In genomic region chr2:32712108-32712551, GRCm38 (mm10) we compare ENCODE assay signal across 8 mouse cellular contexts. TPM values are rescaled to one million over a fixed set of nuclear protein-coding genes. Genes with fewer than 3 reads are reported as not detected.
DNase-seq lines count a peak whose midpoint lies in the region; ATAC-seq and TF ChIP-seq lines count a peak whose summit lies in the region.

No protein-coding gene starts in this region.

- H3K4me2 ChIP-seq in liver, postnatal 0 days (ENCODE audit: low read depth, low read length) = peak overlapping the region; percentile 90
- H3K4me2 ChIP-seq in neural tube, embryonic 14.5 days (ENCODE audit: low read depth, low read length) = peak overlapping the region; percentile 90

- under 1% methylated on average over 41 of the region's 41 CpGs for WGBS in embryonic facial prominence, embryonic 10.5 days
- under 1% methylated on average over 35 of the region's 41 CpGs for WGBS in liver, postnatal 0 days (ENCODE audit: insufficient replicate concordance)
- WGBS in neural tube, embryonic 14.5 days = under 1% methylated on average over 41 of the region's 41 CpGs
- WGBS in thymus, adult 2 months = under 1% methylated on average over 41 of the region's 41 CpGs

- H3K36me3 ChIP-seq in embryonic facial prominence, embryonic 10.5 days (replicated peaks) = peaks cover 44% of the 10 kb centered on the region
- peaks cover 27% of the 10 kb centered on the region for H3K36me3 ChIP-seq in liver, postnatal 0 days (replicated peaks; ENCODE audit: insufficient read depth, low read length)
- peaks cover 18% of the 10 kb centered on the region for H3K36me3 ChIP-seq in neural tube, embryonic 14.5 days (ENCODE audit: control insufficient read depth, insufficient read depth, low read length)
- peaks cover 29% of the 10 kb centered on the region for H3K36me3 ChIP-seq in thymus, adult 2 months (ENCODE audit: control insufficient read depth, insufficient read depth, low read length)

- TF ChIP-seq EP300 in liver, postnatal 0 days (IDR thresholded peaks at IDR 0.05; ENCODE audit: low read depth) = no peak

- H3K4me3 ChIP-seq in embryonic facial prominence, embryonic 10.5 days = peak overlapping the region; percentile 90
- peak overlapping the region; percentile 89 for H3K4me3 ChIP-seq in liver, postnatal 0 days (ENCODE audit: low read depth, low read length)
- peak overlapping the region; percentile 84 for H3K4me3 ChIP-seq in neural tube, embryonic 14.5 days (ENCODE audit: low read depth, low read length)
- peak overlapping the region; percentile 89 for H3K4me3 ChIP-seq in thymus, adult 2 months (ENCODE audit: control insufficient read depth, insufficient read depth, low read length)

- H3K27me3 ChIP-seq in embryonic facial prominence, embryonic 10.5 days (replicated peaks; ENCODE audit: low read depth, poor library complexity, severe bottlenecking) = no peaks in the 10 kb centered on the region
- no peaks in the 10 kb centered on the region for H3K27me3 ChIP-seq in liver, postnatal 0 days (ENCODE audit: insufficient read depth, low read length)
- H3K27me3 ChIP-seq in neural tube, embryonic 14.5 days (ENCODE audit: control insufficient read depth, insufficient read depth, low read length) = no peaks in the 10 kb centered on the region
- H3K27me3 ChIP-seq in thymus, adult 2 months (ENCODE audit: control insufficient read depth, insufficient read depth, low read length) = no peaks in the 10 kb centered on the region

- peak; percentile 80 for DNase-seq in 3134 (ENCODE audit: extremely low read depth, insufficient read length, low spot score)
- DNase-seq in adrenal gland, adult 18-20 months (ENCODE audit: low spot score in 2 of 2) = peak; percentile 62 to 65
- DNase-seq in embryonic facial prominence, embryonic 10.5 days (ENCODE audit: low spot score) = peak; percentile 78
- DNase-seq in heart, adult 8-10 months (ENCODE audit: low spot score) = peak; percentile 84
- DNase-seq in kidney, adult 9 months = peak; percentile 85
- DNase-seq in liver, postnatal 0 days = peak; percentile 86
- peak; percentile 70 for DNase-seq in thymus, adult 2 months

- peak overlapping the region; percentile 90 for H3K9ac ChIP-seq in liver, postnatal 0 days (replicated peaks)
- peak overlapping the region; percentile 97 for H3K9ac ChIP-seq in neural tube, embryonic 14.5 days (replicated peaks; ENCODE audit: low read depth, low read length)

- no peak; the same call in 1 of the 2 replicates for TF ChIP-seq POLR2A in thymus, adult 2 months (IDR thresholded peaks at IDR 0.05; ENCODE audit: control insufficient read depth, extremely low read depth, insufficient read depth, low read length, poor library complexity)

- peak; percentile 63 for ATAC-seq in liver, postnatal 0 days
- peak; percentile 29; the same call in 1 of the 2 replicates for ATAC-seq in neural tube, embryonic 14.5 days (ENCODE audit: low read depth)

- H3K9me3 ChIP-seq in embryonic facial prominence, embryonic 10.5 days = no peaks in the 10 kb centered on the region
- no peaks in the 10 kb centered on the region for H3K9me3 ChIP-seq in liver, postnatal 0 days (ENCODE audit: low read length)
- H3K9me3 ChIP-seq in neural tube, embryonic 14.5 days (ENCODE audit: control insufficient read depth, low read length) = no peaks in the 10 kb centered on the region

- peak; percentile 6; the same call in 1 of the 2 replicates for TF ChIP-seq CTCF in liver, postnatal 0 days (IDR thresholded peaks at IDR 0.05; ENCODE audit: low read depth)
- no peak for TF ChIP-seq CTCF in thymus, adult 2 months (IDR thresholded peaks at IDR 0.05; ENCODE audit: borderline replicate concordance, control insufficient read depth, extremely low read depth, insufficient read depth, low read length, poor library complexity)

- H3K27ac ChIP-seq in embryonic facial prominence, embryonic 10.5 days (replicated peaks) = peak overlapping the region; percentile 97
- peak overlapping the region; percentile 97 for H3K27ac ChIP-seq in liver, postnatal 0 days (ENCODE audit: low read depth)
- H3K27ac ChIP-seq in neural tube, embryonic 14.5 days (ENCODE audit: low read depth, low read length) = peak overlapping the region; percentile 100
- H3K27ac ChIP-seq in thymus, adult 2 months (ENCODE audit: control insufficient read depth, insufficient read depth, low read length) = no peak overlapping the region

- H3K4me1 ChIP-seq in embryonic facial prominence, embryonic 10.5 days = peaks cover 45% of the 10 kb centered on the region
- H3K4me1 ChIP-seq in liver, postnatal 0 days (ENCODE audit: insufficient read depth) = peaks cover 36% of the 10 kb centered on the region
- H3K4me1 ChIP-seq in neural tube, embryonic 14.5 days (ENCODE audit: control insufficient read depth, insufficient read depth, low read length) = peaks cover 18% of the 10 kb centered on the region
- H3K4me1 ChIP-seq in thymus, adult 2 months (replicated peaks; ENCODE audit: control insufficient read depth, insufficient read depth, low read length) = peaks cover 24% of the 10 kb centered on the region

RNA-seq across cellular contexts. Expression of gene Cdk9, which starts 0.7 kb away (rescaled TPM):
- total RNA-seq in adrenal gland, adult 18-20 months (2021) = 10 to 100 TPM; 73.2 to 87.4 TPM
- 130 and 135 TPM in 2 replicates for polyA plus RNA-seq in embryonic facial prominence, embryonic 10.5 days (2016; fragmentation: Nextera tagmentation; extraction: Ambion mirVana)
- 10 to 100 TPM; 23.3 to 27.1 (median 25.7) TPM for total RNA-seq in heart, adult 8-10 months (2022)
- 49.5 and 53.7 TPM in 2 replicates for polyA plus RNA-seq in liver, postnatal 0 days (2015; fragmentation: Nextera tagmentation; extraction: Ambion mirVana)
- 54.4 and 57.5 TPM in 2 replicates for polyA plus RNA-seq in neural tube, embryonic 14.5 days (2014; fragmentation: Nextera tagmentation; extraction: Ambion mirVana)
- polyA plus RNA-seq in thymus, adult 2 months (2012; rRNA removed) = 220 and 239 TPM in 2 replicates

RNA-seq across cellular contexts. Expression of gene Fpgs, which starts 8.2 kb away (rescaled TPM):
- 10 to 100 TPM in 1 of 2 experiments, 1 to 10 TPM in 1; 8.2 to 10.3 TPM for total RNA-seq in adrenal gland, adult 18-20 months (2021)
- polyA plus RNA-seq in embryonic facial prominence, embryonic 10.5 days (2016; fragmentation: Nextera tagmentation; extraction: Ambion mirVana) = 33.5 and 35.5 TPM in 2 replicates
- total RNA-seq in heart, adult 8-10 months (2022) = 1 to 10 TPM; 5.5 to 6.0 (median 5.8) TPM
- polyA plus RNA-seq in liver, postnatal 0 days (2015; fragmentation: Nextera tagmentation; extraction: Ambion mirVana) = 85.3 and 95.9 TPM in 2 replicates
- polyA plus RNA-seq in neural tube, embryonic 14.5 days (2014; fragmentation: Nextera tagmentation; extraction: Ambion mirVana) = 14.6 and 15.3 TPM in 2 replicates
- polyA plus RNA-seq in thymus, adult 2 months (2012; rRNA removed) = 61.8 and 65.7 TPM in 2 replicates

RNA-seq across cellular contexts. Expression of gene Sh2d3c, which starts 8.7 kb away (rescaled TPM):
- 10 to 100 TPM; 11.6 to 14.9 TPM for total RNA-seq in adrenal gland, adult 18-20 months (2021)
- 27.1 and 27.5 TPM in 2 replicates for polyA plus RNA-seq in embryonic facial prominence, embryonic 10.5 days (2016; fragmentation: Nextera tagmentation; extraction: Ambion mirVana)
- total RNA-seq in heart, adult 8-10 months (2022) = 10 to 100 TPM; 16.4 to 28.8 (median 21.7) TPM
- 7.6 and 8.3 TPM in 2 replicates for polyA plus RNA-seq in liver, postnatal 0 days (2015; fragmentation: Nextera tagmentation; extraction: Ambion mirVana)
- 41.2 and 51.2 TPM in 2 replicates for polyA plus RNA-seq in neural tube, embryonic 14.5 days (2014; fragmentation: Nextera tagmentation; extraction: Ambion mirVana)
- 104 and 106 TPM in 2 replicates for polyA plus RNA-seq in thymus, adult 2 months (2012; rRNA removed)

RNA-seq across cellular contexts. Expression of gene 6330409D20Rik, which starts 28.7 kb away (rescaled TPM):
- not detected for total RNA-seq in adrenal gland, adult 18-20 months (2021)
- polyA plus RNA-seq in embryonic facial prominence, embryonic 10.5 days (2016; fragmentation: Nextera tagmentation; extraction: Ambion mirVana) = 0.52 and 0.57 TPM in 2 replicates
- total RNA-seq in heart, adult 8-10 months (2022) = not detected
- not detected in 2 replicates for polyA plus RNA-seq in liver, postnatal 0 days (2015; fragmentation: Nextera tagmentation; extraction: Ambion mirVana)
- polyA plus RNA-seq in neural tube, embryonic 14.5 days (2014; fragmentation: Nextera tagmentation; extraction: Ambion mirVana) = 3.9 TPM in 2 replicates
- polyA plus RNA-seq in thymus, adult 2 months (2012; rRNA removed) = 0.20 and 0.27 TPM in 2 replicates

RNA-seq across cellular contexts. Expression of gene Tor2a, which starts 44.9 kb away (rescaled TPM):
- total RNA-seq in adrenal gland, adult 18-20 months (2021) = 10 to 100 TPM; 18.2 to 22.3 TPM
- polyA plus RNA-seq in embryonic facial prominence, embryonic 10.5 days (2016; fragmentation: Nextera tagmentation; extraction: Ambion mirVana) = 48.9 and 53.5 TPM in 2 replicates
- total RNA-seq in heart, adult 8-10 months (2022) = 10 to 100 TPM in 1 of 4 experiments, 1 to 10 TPM in 3; 7.8 to 10.1 (median 8.2) TPM
- 34.6 and 34.7 TPM in 2 replicates for polyA plus RNA-seq in liver, postnatal 0 days (2015; fragmentation: Nextera tagmentation; extraction: Ambion mirVana)
- polyA plus RNA-seq in neural tube, embryonic 14.5 days (2014; fragmentation: Nextera tagmentation; extraction: Ambion mirVana) = 56.0 and 57.6 TPM in 2 replicates
- 169 and 171 TPM in 2 replicates for polyA plus RNA-seq in thymus, adult 2 months (2012; rRNA removed)
